26 mouse cellular contexts compared by ENCODE assay signal in genomic region chr17:43470039-43470438, GRCm38 (mm10). TPM values are rescaled to one million over a fixed set of nuclear protein-coding genes. Genes with fewer than 3 reads are reported as not detected.
DNase-seq lines count a peak whose midpoint lies in the region; ATAC-seq and TF ChIP-seq lines count a peak whose summit lies in the region.
"Had no signal": no experiment of that assay in that cellular context is flagged by ENCODE, and none has a peak within 500 bp of the region (broad histone marks: within the 10 kb centered on the region; RNA-seq: fewer than 3 reads in every experiment).

No protein-coding gene starts in this region.

- H3K9me3 ChIP-seq in heart, embryonic 12.5 days (replicated peaks), result no peaks in the 10 kb centered on the region
- H3K9me3 ChIP-seq in heart, embryonic 11.5 days (replicated peaks; ENCODE audit: control insufficient read depth, low read length), result no peaks in the 10 kb centered on the region
- H3K9me3 ChIP-seq in lung, embryonic 14.5 days (ENCODE audit: low read depth, low read length), result no peaks in the 10 kb centered on the region
- H3K9me3 ChIP-seq in heart, embryonic 15.5 days (replicated peaks), result no peaks in the 10 kb centered on the region
- H3K9me3 ChIP-seq: embryonic facial prominence, embryonic 15.5 days; limb, embryonic 13.5 days; midbrain, embryonic 12.5 days had no signal

- 0 out of 2 replicates have a peak, but pooled peaks have one; percentile 53 for ATAC-seq in heart, embryonic 12.5 days (ENCODE audit: insufficient number of reproducible peaks, low FRiP score)
- ATAC-seq in heart, embryonic 11.5 days (replicated peaks; ENCODE audit: insufficient number of reproducible peaks, low FRiP score, low TSS enrichment), result no peak
- peak; percentile 56; the same call in 1 of the 2 replicates for ATAC-seq in lung, embryonic 14.5 days (ENCODE audit: insufficient read depth)
- ATAC-seq in common myeloid progenitor, adult 5-6 weeks (replicated peaks; ENCODE audit: low read depth, poor library complexity, severe bottlenecking), result peak; percentile 66
- ATAC-seq in heart, embryonic 15.5 days (replicated peaks; ENCODE audit: insufficient number of reproducible peaks, insufficient read depth, low FRiP score, low read depth), result peak; percentile 69; the same call in 1 of the 2 replicates
- ATAC-seq: hindbrain, postnatal 0 days; intestine, postnatal 0 days had no signal

- no peaks in the 10 kb centered on the region for H3K36me3 ChIP-seq in heart, embryonic 12.5 days
- H3K36me3 ChIP-seq in heart, embryonic 11.5 days (ENCODE audit: control insufficient read depth, insufficient read depth, low read length), result no peaks in the 10 kb centered on the region
- H3K36me3 ChIP-seq in lung, embryonic 14.5 days (ENCODE audit: insufficient read depth), result no peaks in the 10 kb centered on the region
- H3K36me3 ChIP-seq in heart, embryonic 15.5 days, result no peaks in the 10 kb centered on the region
- no peaks in the 10 kb centered on the region for H3K36me3 ChIP-seq in thymus, adult 2 months (ENCODE audit: control insufficient read depth, insufficient read depth, low read length)
- H3K36me3 ChIP-seq: embryonic facial prominence, embryonic 15.5 days; limb, embryonic 13.5 days; midbrain, embryonic 12.5 days had no signal

- 15% methylated on average over 3 of the region's 3 CpGs for WGBS in heart, embryonic 12.5 days
- 16% methylated on average over 3 of the region's 3 CpGs for WGBS in heart, embryonic 11.5 days (ENCODE audit: insufficient replicate concordance)
- 8% methylated on average over 3 of the region's 3 CpGs for WGBS in lung, embryonic 14.5 days
- 16% methylated on average over 3 of the region's 3 CpGs for WGBS in heart, embryonic 15.5 days
- WGBS in thymus, adult 2 months, result 32% methylated on average over 3 of the region's 3 CpGs

- H3K9ac ChIP-seq in heart, embryonic 12.5 days, result no peak overlapping the region
- H3K9ac ChIP-seq in heart, embryonic 11.5 days (ENCODE audit: low read depth, low read length), result no peak overlapping the region
- H3K9ac ChIP-seq in lung, embryonic 14.5 days, result no peak overlapping the region
- H3K9ac ChIP-seq in heart, embryonic 15.5 days, result no peak overlapping the region
- H3K9ac ChIP-seq: embryonic facial prominence, embryonic 15.5 days; limb, embryonic 13.5 days; liver, embryonic 14.5 days; midbrain, embryonic 12.5 days had no signal

- peak; percentile 49 for DNase-seq in lung, embryonic 14.5 days
- no peak for DNase-seq in lung, postnatal 14 days
- DNase-seq in thymus, adult 2 months, result no peak
- no peak for DNase-seq in cerebellum, postnatal 36 days
- DNase-seq: adrenal gland, adult 2 months; cerebellum, adult 8-10 months; gastrocnemius, adult 2 months; right cerebral cortex, adult 18-20 months had no signal

- no peak for TF ChIP-seq POLR2A in thymus, adult 2 months (IDR thresholded peaks at IDR 0.05; ENCODE audit: control insufficient read depth, extremely low read depth, insufficient read depth, low read length, poor library complexity)

- peaks cover 12% of the 10 kb centered on the region for H3K4me1 ChIP-seq in heart, embryonic 12.5 days (replicated peaks)
- H3K4me1 ChIP-seq in heart, embryonic 11.5 days (ENCODE audit: control insufficient read depth, insufficient read depth, low read length), result peaks cover 4% of the 10 kb centered on the region; the same call in 1 of the 2 replicates
- no peaks in the 10 kb centered on the region for H3K4me1 ChIP-seq in lung, embryonic 14.5 days (ENCODE audit: insufficient read depth)
- no peaks in the 10 kb centered on the region for H3K4me1 ChIP-seq in heart, embryonic 15.5 days (replicated peaks)
- H3K4me1 ChIP-seq in thymus, adult 2 months (replicated peaks; ENCODE audit: control insufficient read depth, insufficient read depth, low read length), result no peaks in the 10 kb centered on the region
- H3K4me1 ChIP-seq: limb, embryonic 13.5 days; midbrain, embryonic 12.5 days had no signal

- no peaks in the 10 kb centered on the region for H3K27me3 ChIP-seq in heart, embryonic 12.5 days (replicated peaks)
- H3K27me3 ChIP-seq in heart, embryonic 11.5 days (ENCODE audit: control insufficient read depth, insufficient read depth, low read length), result no peaks in the 10 kb centered on the region
- no peaks in the 10 kb centered on the region for H3K27me3 ChIP-seq in lung, embryonic 14.5 days (ENCODE audit: insufficient read depth, low read length)
- H3K27me3 ChIP-seq in heart, embryonic 15.5 days, result no peaks in the 10 kb centered on the region
- no peaks in the 10 kb centered on the region for H3K27me3 ChIP-seq in thymus, adult 2 months (ENCODE audit: control insufficient read depth, insufficient read depth, low read length)
- H3K27me3 ChIP-seq: embryonic facial prominence, embryonic 15.5 days; limb, embryonic 13.5 days; midbrain, embryonic 12.5 days had no signal

- no peak overlapping the region for H3K27ac ChIP-seq in heart, embryonic 12.5 days (ENCODE audit: poor library complexity, severe bottlenecking)
- no peak overlapping the region for H3K27ac ChIP-seq in heart, embryonic 11.5 days (ENCODE audit: low read depth, low read length)
- no peak overlapping the region for H3K27ac ChIP-seq in lung, embryonic 14.5 days (ENCODE audit: low read depth)
- H3K27ac ChIP-seq in heart, embryonic 15.5 days, result no peak overlapping the region
- H3K27ac ChIP-seq in thymus, adult 2 months (ENCODE audit: control insufficient read depth, insufficient read depth, low read length), result no peak overlapping the region
- H3K27ac ChIP-seq: embryonic facial prominence, embryonic 15.5 days; gastrocnemius, adult 2 months; hindbrain, postnatal 0 days; limb, embryonic 13.5 days; liver, embryonic 14.5 days; macrophage; midbrain, embryonic 12.5 days had no signal

- no peak overlapping the region for H3K4me2 ChIP-seq in heart, embryonic 12.5 days
- no peak overlapping the region for H3K4me2 ChIP-seq in heart, embryonic 11.5 days
- no peak overlapping the region for H3K4me2 ChIP-seq in lung, embryonic 14.5 days
- no peak overlapping the region for H3K4me2 ChIP-seq in heart, embryonic 15.5 days
- H3K4me2 ChIP-seq: embryonic facial prominence, embryonic 15.5 days; limb, embryonic 13.5 days; midbrain, embryonic 12.5 days had no signal

- no peak for TF ChIP-seq CTCF in lung, embryonic 14.5 days (IDR thresholded peaks at IDR 0.05; ENCODE audit: low read depth)
- no peak for TF ChIP-seq CTCF in thymus, adult 2 months (IDR thresholded peaks at IDR 0.05; ENCODE audit: borderline replicate concordance, control insufficient read depth, extremely low read depth, insufficient read depth, low read length, poor library complexity)

- no peak overlapping the region for H3K4me3 ChIP-seq in heart, embryonic 12.5 days
- H3K4me3 ChIP-seq in heart, embryonic 11.5 days (ENCODE audit: low read depth, low read length), result no peak overlapping the region
- no peak overlapping the region for H3K4me3 ChIP-seq in lung, embryonic 14.5 days (ENCODE audit: low read depth, low read length)
- no peak overlapping the region for H3K4me3 ChIP-seq in heart, embryonic 15.5 days
- H3K4me3 ChIP-seq in thymus, adult 2 months (ENCODE audit: control insufficient read depth, insufficient read depth, low read length), result no peak overlapping the region
- H3K4me3 ChIP-seq: embryonic facial prominence, embryonic 15.5 days; gastrocnemius, adult 2 months; limb, embryonic 13.5 days; midbrain, embryonic 12.5 days had no signal

RNA-seq across cellular contexts. Expression of gene Mep1a, which starts 32.6 kb away (rescaled TPM):
- not detected in 2 replicates for polyA plus RNA-seq in heart, embryonic 12.5 days (2016; fragmentation: Nextera tagmentation; extraction: Ambion mirVana)
- polyA plus RNA-seq in heart, embryonic 11.5 days (2014; fragmentation: Nextera tagmentation; extraction: Ambion mirVana), result not detected in 2 replicates
- polyA plus RNA-seq in lung, embryonic 14.5 days (2014; fragmentation: Nextera tagmentation; extraction: Ambion mirVana), result not detected in 2 replicates
- total RNA-seq in common myeloid progenitor, adult 5-6 weeks (2017), result not detected in 2 replicates
- polyA plus RNA-seq in heart, embryonic 15.5 days (2015; fragmentation: Nextera tagmentation; extraction: Ambion mirVana), result not detected in 2 replicates
- 1.0 and 1.7 TPM in 2 replicates for polyA plus RNA-seq in thymus, adult 2 months (2012; rRNA removed)
- total RNA-seq: gastrocnemius, adult 2 months; heart, adult 18-20 months; hematopoietic stem cell, adult 5-6 weeks; hindbrain, postnatal 0 days; layer of hippocampus, postnatal 10 days; left cerebral cortex, adult 8-10 months; monocyte, adult 5-6 weeks had no signal
- polyA plus RNA-seq: adrenal gland, adult 2 months; limb, embryonic 13.5 days; macrophage; midbrain, embryonic 12.5 days; neural tube, embryonic 11.5 days; urinary bladder, adult 2 months had no signal
